Mouse (Mus musculus) adrenal gland, postnatal 4 days (tissue): ENCODE data around the gene Mapk8ip1. TPM values are rescaled to one million over a fixed set of nuclear protein-coding genes. Genes with fewer than 3 reads are reported as not detected.
"Not testable (repeated sequence)": the region's sequence is repeated elsewhere in the genome, so short reads cannot be mapped to it uniquely, and the experiment has no call there.

Experiments
- DNase-seq, 2 experiments: peaks; one replicate each; pipeline ENCODE4 v3.0.0; 2021 to 2022; ENCODE audit warnings: low spot score in 2 of 2, mixed read lengths in 2 of 2
- total RNA-seq, 2 experiments: library from RNA; stranded (reverse); gene quantifications; 2 replicates each; pipeline ENCODE4 v1.2.3; 2021

The Mapk8ip1 gene
- total RNA-seq, 2 experiments from 2014 or later: 48.9 to 52.3 TPM

DNA sequence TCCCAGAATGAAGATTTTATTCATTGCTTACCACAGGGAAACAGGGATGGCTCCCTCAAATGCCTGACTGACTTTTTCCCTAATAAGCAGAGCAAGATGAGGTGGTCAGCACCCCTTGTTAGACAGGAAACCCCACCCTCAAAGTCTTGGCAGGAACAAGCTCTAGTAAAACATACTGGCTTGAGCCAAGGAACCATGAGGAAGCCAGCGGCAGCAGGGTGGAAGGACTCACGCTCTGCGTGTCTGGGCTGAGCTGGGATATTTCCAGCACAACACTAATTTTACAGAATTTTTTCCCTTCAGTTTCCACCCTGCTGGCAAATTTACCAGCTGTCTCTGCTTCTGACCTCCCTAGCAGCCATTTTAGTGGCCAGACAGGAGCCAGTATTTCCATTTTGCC lies 25.4 kb upstream of the Mapk8ip1 start:
- DNase-seq: no peak

DNA sequence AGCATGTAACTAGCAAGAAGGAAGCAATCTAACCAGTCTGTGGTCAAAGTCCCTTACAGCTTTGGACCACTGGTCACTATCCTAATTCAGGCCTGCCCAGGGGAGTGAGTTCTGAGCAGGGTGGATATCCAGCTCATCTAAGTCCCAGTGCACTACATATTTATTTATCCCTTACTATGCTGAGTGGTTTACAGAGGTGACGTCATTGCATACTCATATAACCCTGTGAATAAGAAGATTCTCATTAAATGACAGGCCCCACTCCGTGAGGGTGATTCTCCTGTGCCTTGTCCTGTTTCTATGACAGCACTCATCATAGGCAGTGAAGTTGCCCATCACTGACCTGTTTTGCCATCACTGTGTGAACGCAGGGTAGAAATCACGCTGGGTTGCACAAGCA lies 24.3 kb upstream of the Mapk8ip1 start:
- no peak for DNase-seq

DNA sequence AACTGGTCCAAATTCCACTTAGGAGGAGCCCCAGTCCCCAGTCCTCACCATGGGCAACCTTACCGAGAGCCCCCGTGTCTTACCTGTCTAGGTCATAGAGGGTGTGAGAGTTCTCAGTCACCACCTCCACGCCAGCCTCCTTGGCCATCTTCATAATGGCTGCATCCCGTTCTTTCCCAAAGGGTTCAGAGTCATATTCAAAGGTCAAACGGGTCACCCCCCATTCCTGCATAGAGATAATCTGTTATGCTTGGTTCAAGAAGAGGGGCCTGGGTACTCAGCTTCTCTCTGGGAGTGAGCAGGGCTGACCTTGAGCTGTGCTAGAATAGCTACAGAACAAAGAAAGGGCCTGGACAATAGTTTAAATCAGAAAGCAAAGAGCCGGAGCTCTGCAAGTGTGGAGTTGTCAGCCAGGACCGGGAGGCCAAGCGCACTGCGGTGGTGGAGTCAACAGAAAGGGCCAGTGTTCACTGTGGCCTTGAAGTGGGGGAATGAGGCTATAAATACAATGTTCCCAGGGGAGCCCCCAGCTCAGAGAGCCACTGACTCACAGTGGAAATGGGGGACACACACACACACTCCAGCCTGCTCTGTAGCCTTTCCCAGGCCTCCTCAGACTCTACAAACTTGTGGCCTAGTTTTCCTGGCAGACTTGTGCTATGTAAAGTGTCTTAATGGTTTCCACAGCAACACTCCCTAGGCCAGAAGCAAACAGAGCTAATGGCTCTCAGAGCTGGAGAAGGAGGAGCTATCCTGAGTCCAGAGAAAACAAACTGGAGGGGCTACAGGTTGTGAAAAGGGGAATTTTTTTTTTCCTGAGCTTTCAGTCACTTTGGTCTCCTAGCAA lies 23.6 kb upstream of the Mapk8ip1 start:
- no peak for DNase-seq

DNA sequence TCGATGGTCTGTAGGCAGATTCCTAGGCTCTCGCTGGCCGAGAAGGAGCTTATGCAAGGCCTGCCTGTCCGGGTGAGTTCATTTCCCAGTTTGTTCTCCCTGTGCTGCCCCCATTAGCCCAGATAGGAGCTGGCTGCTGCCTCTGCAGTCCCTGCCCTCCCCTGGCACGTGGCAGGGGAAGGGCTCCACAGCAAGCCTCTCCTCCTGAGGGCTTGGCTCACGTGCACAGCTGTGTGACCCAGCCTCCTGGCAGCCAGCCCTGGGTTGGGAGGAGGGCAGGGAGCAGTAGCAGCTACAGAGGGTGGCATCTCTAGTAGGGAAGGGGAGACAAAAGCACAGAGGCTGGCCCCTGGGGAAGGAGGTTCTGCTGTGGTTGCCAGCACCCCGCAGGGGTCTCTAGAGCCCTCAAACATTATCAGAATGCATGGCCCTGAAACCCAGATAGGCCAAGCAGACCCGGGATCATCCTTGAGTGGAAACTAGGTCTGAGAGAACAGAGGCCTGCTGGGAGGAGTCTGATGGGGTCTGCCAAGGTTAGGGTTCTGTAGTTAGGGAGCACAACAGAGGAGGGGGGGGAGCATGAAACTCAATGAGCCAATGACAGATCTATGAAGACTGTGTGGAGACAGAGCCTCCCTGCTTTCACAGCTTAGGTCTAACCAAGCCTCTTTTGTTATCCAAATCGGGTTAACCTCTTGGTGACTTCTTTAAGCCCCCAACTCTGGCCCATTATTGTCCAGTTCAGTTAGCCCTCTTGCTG lies 22.8 kb upstream of the Mapk8ip1 start:
- DNase-seq: peak; percentile 80 to 89

DNA sequence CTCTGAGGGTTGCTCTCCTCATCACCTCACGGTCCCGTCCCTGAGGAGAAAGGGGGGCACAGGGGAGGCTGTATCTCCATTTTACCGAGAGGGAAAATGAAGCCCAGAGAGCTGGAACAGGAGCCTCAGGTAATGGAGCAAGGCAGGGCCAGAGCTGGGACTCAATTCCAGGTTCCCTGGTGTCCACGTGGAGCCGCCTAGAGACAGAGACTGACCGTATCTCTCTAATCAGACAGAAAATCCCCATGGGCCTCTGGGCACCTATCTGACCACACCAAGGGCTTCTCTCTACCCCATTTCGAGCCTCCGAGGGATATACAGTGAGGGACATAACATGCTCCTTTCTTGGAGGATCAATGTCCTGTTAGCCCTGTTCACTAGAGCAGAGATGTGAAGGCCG lies 22.1 kb upstream of the Mapk8ip1 start:
- no peak for DNase-seq

DNA sequence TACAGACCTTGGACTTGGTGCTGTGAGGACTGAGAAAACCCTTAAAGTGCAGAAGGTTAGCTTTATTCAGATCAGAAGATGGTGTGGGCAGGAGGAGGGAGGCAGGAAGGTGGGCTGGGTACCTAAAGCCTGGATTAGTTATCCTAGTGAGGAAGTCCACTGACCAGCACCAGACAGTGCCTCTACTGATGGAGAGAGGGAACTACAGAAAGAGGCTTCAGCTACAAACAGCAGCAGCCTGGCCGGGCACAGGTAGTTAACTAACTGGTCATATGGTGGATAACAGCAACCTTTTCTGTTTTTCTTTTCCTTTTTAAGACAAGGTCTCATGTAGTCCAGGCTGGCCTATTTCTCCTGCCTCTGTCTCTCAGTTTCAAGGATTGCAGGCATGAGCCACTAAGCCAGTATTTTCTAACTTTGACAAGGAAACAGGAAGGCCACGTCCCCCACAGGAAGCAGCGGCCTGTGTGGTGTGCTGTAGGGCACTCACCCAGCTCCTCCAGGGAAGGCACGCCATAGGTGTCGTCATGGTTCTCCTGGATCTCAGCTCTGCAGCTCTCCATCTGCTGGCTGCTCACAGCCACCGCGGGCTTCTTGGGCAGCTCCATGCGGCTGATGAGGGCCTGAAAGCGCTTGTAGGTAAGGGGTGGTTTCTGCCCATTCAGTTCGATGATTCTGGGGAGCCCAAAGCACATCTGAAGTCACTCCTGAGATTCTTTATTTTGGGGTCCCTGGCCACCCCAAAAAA lies 21.5 kb upstream of the Mapk8ip1 start:
- no peak for DNase-seq

DNA sequence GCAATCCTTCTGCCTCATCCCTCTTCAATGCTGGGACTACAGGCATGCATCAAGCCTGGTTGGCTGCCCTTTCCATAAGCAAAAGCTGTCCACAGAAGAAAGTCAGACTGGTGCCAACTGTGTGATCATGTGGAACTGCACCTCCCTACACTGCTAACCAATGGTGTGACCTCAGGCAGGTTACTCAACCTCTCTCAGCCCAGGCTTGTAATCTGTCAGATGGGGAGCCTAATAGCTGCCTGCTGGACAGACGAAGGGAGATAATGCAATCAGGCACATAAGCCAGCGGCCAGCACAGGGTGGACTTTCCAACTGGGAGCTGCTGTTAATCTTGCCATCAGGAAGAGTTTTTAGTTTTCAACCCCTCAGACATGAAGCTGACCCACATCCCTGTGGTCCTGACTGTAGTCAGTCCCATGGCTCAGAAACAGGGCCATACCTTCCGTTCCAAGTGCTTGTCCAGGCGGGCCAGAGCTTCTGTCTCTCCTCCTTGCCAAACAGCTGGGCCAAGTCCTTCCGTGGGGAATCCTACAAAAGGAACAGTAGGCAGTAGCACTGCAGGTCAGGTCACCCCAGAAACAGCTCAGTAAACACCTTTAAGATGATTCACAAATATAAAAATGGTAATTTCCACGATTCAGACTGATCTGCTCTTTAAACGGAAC lies 20.8 kb upstream of the Mapk8ip1 start:
- no peak for DNase-seq

DNA sequence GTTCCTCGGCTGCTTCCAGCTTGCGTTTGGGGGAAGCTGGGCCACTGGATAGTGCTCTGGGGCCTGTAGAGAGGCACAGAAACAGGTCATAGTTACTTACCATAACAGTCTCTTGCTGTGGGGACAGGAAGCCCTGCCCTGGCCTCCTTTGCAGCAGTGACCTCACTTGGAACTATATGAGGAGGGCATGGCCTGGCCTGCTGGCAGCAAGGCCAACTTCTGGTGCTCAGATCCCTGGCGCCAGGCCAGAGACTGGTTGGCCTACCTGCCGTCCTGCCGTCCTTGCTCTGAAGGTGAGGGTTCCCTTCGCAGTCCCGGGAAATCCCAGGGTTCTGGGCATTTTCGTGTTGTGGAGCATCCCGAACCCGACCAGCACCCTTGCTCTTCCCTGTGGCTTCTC lies 10.6 kb upstream of the Mapk8ip1 start:
- no peak for DNase-seq

DNA sequence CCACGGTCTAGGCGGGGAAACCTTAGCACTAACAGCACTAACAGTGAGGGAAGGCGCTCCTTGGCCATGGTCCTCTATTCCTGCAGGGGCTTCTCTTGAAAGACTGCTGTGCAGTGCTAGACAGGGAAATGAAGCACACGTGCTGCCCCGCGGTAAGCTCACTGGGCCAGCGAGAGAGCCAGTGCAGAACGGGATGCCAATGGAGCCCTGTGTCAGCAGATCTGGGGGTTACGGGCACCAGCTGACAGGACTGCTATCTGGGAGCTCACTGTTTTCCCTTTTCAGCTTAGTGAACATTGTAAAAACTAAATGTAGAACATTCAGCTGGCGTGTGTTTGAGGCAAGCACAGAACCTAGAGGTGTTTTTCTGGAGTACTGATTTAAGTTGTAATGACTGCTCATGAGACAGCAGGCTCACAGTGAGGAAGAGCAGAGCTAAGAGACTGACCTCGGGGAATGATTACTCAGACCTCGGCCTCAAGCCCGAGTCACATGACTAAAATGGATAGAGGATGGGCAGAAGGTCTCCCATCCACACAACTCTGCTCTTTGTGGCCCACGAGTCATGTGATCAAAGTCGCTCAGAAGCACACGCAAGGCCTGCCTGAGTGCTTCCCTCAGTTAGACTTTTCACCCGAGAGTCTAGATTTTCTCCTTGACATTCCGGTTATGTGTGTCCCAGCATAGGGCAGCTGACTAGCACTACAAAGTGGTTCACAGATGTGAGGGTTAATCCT lies 7.4 kb upstream of the Mapk8ip1 start:
- DNase-seq: no peak

DNA sequence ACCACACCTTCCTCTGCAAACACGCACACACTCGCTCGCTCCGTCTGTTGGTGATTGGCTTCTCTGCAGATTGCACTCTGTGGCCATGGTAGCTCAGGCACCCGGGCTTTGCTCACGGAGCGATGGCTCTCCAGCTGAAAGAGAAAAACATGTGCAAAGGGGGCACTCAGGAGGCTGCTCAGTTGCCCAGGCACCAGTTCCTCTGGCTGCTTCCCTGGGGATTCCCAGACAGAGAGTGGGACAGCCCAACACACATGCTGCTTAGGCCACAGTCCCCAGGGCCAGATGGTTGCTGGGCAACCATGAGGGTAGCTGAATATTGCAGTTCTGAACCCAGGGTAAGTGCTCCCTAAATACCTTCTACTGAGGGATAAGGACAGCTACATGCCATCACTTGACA lies 4.6 kb upstream of the Mapk8ip1 start:
- DNase-seq: no peak

DNA sequence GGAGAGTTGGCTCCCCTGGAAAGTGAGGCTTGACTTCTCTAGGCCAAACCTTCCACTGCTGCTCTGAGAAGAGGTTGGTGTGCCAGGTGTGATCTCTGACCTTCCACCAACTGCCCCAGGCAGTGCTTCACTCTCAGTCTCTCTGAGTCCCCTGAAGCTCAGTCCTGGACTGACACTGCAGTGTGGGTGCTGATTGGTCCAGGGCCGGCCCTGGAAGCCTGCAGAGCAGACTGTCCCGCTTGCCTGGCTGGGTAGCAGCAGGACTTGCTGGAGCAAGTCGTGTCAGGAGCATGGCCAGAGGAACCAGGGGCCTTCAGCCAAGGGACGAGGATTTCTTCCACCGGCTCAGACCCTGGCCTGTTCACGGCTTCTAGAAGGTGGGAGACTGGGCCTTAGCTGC lies 3.7 kb upstream of the Mapk8ip1 start:
- no peak for DNase-seq

DNA sequence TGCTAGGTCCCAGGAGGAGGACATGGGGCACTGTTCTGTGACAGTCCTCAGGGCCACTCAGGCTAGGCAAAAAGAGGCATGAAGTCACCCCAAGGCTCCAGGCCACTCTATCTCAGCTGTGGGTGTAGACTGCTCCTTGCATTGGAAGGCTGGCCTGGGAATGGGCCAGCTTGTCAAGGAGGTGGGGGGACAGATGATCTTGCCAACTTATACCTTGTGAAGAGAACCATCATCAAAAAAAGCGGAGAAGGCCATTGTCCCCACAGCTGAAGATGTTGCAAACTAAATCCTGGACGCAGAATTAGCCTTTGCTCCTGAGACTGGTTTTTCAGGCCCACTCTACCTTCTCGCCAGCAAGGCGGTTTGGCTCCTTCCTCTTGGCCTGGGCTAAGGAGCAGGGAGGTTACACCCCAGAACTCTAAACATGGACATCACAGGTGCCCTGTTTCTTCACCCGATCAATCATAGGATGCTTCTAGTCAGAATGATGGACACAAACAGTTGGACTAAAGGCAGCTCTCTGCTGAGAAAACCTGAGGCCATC lies 2.8 kb upstream of the Mapk8ip1 start:
- no peak for DNase-seq

DNA sequence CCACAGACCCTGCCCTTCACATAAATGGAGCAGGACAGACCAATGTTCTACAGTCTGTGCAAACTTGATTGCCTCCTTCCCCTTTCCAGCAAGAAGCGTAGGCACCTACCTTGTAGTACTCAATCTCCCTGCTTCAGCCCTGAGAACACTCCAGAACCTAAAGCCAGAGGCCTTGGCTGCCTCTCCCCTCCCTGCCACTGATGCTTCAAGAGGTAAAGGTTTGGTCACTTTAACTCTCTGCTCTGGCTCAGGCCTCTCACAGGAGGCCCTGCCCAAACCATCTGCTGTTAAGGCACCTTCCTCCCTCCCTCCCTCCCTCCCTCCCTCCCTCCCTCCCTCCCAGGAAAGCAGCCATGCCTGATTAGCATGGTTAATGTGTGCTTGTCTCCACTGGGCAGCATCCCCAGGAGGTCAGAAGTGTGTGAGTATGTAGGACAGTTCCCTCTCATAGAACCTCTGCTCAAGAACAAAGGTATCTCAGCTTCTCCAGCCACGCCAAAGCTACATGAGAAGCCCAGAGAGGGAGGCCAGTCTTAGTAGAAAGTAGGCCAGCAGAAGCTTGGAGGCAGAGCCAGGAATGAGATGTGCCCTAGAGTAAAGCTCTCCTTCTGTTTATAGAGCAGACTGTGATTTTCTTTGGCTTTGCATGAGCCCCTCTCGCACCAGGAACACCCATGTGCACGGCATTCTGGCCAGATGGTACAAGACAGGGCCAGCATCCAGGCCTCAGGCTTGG lies 1.7 kb upstream of the Mapk8ip1 start:
- DNase-seq: no peak

DNA sequence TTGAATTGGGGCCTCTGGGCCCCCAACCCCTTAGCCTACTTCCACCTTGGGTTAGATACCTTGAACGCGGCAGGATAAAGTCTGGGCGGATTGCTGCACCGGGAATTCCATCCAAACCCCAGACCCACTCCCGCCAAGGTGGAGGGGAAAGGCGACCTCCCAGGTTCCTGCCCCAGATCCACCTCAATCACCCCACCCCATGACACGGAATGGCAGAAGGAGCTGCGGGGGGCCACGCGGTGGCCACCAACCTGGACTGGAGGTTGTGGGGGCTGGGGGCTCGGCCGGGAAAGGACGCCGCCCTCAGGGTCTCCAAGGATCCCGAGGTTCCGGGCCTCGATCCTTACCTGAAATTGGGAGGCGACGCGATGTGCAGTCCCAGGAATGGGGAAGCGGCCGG lies 381 bp downstream of the Mapk8ip1 start:
- DNase-seq: no peak

DNA sequence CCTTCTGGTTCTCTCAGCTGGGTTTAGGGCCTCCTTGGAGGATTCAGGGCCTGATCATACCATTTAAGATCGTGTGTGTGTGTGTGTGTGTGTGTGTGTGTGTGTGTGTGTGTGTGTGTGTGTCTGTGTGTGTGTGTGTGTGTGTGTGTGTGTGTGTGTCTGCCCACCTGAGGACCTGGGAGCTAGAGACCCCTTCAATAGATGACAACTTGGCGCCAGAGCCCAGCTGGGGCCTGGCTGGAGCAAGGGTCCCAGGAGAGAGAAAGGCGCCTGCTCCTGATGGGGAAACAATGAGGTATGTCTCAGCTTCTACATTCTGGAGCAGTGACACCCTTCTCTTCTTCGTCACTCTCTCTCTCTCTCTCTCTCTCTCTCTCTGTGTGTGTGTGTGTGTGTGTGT lies 1.2 kb downstream of the Mapk8ip1 start:
- DNase-seq: not testable (repeated sequence)

DNA sequence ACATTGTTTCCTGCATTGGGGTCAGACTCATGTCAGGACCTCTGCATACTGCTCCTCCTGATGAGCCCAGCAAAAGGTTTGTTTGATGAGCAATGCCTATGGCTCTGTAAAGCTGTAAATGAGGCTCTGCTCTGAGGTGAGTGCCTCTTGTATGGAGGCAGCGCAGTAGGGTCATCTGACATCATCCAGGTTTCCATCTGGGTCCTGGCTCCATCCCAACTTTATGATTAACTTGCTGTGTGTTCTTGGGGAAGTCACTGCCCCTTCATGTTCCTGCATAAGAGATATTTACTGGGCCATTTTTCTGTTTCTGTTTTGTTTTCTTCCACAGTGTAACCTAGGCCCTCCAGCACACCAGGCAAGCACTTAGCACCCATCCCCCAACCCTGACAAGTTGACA lies 3.6 kb downstream of the Mapk8ip1 start:
- no peak for DNase-seq

DNA sequence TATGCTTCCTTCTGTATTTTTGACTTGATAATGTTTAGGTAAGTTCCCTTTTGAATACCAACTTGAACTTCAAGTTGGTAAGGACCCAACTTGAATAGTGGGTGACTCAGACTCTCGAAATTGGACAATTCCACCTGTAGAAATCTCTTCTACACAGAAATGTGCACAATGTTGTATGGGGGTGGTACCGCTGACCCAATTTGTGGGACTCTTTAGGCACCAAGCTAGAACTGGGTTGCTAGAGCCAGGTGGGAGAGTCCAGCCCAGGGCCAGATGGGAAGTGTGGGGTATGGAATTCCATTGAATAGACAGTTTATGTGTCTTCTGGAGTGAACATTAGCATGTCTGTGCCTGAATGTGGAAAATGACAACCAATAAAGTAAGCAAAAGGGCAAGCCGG lies 5.5 kb downstream of the Mapk8ip1 start:
- no peak for DNase-seq

DNA sequence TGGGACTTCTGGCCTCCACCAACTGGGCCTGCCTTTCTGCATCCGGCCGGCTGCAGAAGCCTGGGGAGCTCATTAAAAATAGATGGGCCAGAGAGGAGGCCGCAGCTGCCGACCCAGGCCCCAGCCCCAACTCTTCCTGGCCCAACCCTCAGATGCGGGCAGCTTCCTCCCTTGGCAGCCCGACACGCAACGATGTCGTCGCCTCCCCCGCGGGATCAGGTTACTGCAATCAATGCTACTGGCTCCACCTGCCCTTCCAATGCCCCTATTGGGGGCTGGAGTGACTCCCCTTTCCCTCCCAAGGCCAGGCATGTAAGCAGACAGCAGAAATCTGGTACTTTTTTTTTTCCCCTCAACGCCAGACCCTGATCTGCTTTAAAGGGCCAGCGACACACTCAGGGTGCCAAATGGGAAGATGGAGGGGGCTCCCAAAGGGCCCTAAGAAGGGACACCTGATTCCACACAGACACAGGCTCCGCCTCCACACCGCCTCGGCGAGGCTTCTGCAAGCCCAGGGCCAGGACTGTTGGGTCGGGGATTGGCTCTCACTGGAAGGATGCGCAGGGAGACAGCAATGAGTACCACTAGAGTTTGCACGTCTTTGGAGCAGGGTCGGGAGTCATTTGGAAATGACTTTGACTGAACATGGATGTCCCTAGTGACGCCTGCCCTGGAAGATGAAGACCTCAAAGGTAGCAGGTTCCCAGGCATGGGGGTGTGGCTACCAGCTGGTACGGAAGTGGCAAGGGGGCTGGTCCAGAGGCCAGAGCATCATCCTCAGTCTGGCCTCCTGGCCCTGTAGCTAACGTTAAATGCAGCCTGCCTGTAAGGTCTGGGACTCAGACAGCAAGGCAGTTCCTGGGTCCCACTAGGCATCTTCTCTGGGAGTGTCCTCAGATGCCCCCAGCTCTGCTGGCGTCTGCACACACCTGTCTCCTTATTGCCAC lies 8.5 kb downstream of the Mapk8ip1 start:
- no peak for DNase-seq
